Mouse (Mus musculus) yolk sac, embryonic 10.5 days (tissue): Measurements from ENCODE around the gene Lyzl6.

Experiments used
- DNase-seq: peaks from one replicate; pipeline ENCODE4 v3.0.0-alpha.2; 2017; ENCODE audit warnings: low spot score

Lyzl6 gene

GRCm38 (mm10) chr11:103638790-103639189 is at the start of gene Lyzl6:
Lyzl6 (minus strand) TSS chr11:103638890.
- no peak for DNase-seq

GRCm38 (mm10) chr11:103686706-103687105 is 48.0 kb upstream of the Lyzl6 start:
- no peak for DNase-seq

DNA sequence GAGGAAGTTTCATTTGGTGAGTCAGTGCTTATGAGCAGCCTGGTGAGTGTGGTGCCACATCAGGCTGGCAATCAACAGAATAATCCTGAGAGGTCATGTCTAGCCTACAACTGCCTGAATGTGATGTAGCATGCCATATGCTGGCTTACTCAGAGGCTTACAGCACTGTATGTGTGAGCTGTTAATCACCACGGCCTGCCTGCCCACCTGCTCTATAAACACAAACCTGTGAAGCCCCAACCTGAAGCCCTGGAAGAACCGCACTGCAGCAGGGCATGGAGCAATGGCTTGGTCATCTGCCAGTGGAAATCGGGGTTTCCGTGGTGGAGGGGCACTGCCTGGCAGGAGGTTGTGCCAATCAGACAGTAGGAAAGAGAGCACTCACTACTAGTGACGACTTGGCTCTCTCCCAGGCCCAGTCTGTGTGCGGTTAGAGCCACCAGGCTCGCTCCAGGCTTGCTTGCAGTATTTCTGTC is 46.6 kb upstream of the Lyzl6 start:
- no peak for DNase-seq

DNA sequence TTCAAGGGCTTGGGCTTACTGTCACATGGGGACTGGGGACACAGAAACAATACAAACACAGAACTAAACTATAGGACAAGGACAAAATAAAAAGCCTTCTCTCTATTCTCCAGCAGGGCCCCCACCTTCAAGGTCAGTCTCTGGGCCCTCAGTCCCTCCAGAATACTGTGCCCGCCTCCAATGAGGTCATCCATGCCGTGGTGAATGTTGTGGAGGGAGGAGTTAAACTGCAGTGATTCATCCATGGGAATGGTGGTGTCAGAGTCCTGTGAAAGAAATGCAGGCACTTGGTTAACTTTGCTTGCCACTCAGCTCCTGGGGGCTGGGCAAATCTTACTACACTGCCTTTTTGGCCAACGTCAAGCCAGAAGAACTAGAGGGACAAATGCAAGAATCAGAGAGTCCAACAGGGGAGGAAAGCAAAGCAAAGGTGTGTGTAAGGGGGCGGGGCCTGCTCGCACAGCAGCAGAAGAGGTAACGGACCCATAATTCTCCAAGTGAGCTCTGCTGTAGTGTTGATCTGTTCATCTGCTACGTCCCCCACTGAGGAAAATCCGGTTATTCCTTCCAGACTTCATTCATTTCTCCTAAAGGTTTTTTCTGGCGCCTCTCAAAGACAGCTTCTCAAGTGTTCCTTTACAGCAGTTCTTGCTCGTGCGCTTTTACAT is 45.1 kb upstream of the Lyzl6 start:
- DNase-seq, result peak; percentile 46

- peak; percentile 25 for DNase-seq
Measured at GRCm38 (mm10) chr11:103677042-103677441, 38.4 kb upstream of the Lyzl6 start.

- peak; percentile 33 for DNase-seq
Measured at GRCm38 (mm10) chr11:103675556-103675955, 36.9 kb upstream of the Lyzl6 start.

- DNase-seq, result no peak
Measured at GRCm38 (mm10) chr11:103666907-103667426, 28.3 kb upstream of the Lyzl6 start.

DNA sequence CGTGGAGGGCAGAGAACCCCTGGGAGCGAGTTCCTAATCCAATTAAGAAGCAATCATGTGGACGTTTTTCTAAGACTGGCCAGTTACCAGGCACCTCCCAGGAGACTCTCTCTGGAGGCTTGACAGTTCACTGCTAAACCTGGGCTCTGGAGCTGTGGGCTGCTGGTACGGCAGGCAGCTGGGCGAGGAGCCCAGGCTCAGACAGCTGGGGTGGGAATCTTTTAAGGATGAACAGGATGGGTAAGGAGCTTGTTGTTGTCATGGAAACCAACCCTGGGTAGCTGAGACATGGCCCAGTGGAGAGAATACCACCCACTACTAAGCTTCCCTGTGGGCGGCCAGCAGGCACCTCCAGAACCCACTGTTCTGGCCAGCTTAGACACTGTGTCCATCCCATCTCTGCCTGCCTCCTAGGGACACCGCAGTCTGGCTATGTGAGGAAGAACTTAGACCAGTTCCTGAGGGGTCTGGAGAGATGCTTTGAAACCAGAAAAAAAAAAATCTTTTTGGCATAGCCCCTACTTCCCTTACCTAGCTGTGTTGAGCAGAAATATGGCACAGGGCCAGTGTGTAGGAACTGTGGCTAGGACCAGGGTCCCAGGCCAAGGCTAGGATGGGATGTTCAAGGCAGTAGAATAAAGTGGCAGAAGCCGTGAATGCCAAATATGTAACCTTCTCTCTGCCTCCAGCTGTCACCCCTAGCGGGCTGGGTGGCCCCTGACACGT is 27.7 kb upstream of the Lyzl6 start:
- no peak for DNase-seq

DNA sequence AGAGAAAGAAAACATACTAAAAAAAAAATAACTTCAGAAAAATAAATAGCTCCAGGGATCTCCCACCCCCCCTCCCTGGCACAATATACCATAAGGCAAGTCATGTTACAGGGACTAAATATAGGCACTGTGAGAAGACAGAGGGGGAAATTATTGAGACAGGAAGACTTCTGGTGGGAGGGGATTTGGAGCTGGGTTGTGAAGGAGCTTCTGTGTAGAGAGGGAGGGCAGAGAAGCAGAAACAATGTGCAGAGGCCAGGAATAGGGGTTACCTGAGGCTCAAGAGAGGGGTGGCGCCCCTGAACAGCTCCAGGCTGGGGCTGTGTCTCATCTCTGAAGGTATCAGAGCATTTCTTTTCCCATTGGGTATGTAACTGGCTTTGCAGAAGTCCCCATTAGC is 27.0 kb upstream of the Lyzl6 start:
- DNase-seq, result no peak

DNA sequence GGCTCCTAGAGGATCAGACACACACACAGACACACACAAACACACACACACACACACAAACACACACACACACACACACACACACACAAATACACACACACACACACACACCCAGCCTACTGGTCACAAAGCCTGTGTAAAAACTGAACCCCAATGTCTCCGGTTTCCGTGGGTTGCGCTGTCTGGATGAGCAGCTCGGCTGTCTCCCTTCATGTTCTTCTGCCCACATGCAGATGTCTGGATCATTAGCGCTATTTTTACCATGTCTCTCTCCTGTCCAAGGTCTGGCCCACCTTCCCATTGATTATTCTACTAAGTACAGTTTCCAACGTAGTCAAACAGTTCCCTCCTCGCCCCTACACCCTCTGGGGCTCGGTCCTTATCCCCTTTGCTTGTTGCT is 24.4 kb upstream of the Lyzl6 start:
- DNase-seq, result no peak

- no peak for DNase-seq
Measured at GRCm38 (mm10) chr11:103662546-103662945, 23.9 kb upstream of the Lyzl6 start.

GRCm38 (mm10) chr11:103661863-103662262 is 23.2 kb upstream of the Lyzl6 start:
- DNase-seq, result no peak

- no peak for DNase-seq
Measured at GRCm38 (mm10) chr11:103658189-103658588, 19.5 kb upstream of the Lyzl6 start.

GRCm38 (mm10) chr11:103656520-103656919 is 17.8 kb upstream of the Lyzl6 start:
- peak; percentile 40 for DNase-seq

- DNase-seq, result no peak
Measured at GRCm38 (mm10) chr11:103653359-103653965, 14.8 kb upstream of the Lyzl6 start.

DNA sequence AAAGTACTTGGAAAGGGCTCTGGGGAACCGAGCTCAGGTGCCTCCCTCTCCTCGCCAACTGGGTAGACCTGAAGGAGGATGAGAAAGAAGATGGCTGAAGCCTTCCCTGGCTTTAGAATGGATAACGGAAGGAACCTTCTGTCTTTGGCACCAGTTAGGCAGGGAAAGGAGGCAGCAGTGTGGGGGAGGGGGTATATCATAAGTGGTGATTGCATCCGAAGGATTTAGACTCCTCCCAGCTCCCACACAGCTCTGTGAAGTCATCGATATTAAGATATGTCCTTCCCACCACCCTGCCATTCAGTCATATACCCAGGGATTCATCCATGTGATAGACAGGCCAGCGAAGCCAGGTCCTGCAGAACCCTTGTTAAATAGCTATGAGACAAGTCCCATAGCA is 12.7 kb upstream of the Lyzl6 start:
- no peak for DNase-seq

DNA sequence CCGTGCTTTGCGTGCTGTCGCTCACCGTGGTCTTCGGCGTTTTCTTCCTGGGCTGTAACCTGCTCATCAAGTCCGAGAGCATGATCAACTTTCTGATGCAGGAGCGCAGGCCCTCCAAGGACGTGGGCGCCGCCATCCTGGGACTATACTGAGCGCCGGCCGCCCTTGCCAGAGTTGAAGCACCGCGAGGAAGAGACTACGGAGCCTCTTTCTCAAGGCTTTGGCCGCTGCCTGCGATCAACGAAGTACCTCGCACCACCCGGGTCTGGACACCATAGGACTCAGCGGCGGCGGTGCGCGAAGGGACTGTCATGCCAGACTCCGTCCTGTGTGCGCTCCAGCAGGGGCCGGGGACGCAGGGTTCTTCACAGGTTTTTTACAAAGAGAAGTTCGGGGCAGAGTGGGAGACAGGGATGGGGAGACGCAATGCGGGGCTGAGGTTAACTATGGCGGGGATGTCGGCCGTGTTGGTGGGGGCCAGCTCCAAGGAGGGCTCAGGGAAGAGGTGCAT is 11.3 kb upstream of the Lyzl6 start:
- no peak for DNase-seq

- no peak for DNase-seq
Measured at GRCm38 (mm10) chr11:103649301-103649982, 10.8 kb upstream of the Lyzl6 start, which contains the start of gene Rprml. Rprml (plus strand) TSS chr11:103649570.

DNA sequence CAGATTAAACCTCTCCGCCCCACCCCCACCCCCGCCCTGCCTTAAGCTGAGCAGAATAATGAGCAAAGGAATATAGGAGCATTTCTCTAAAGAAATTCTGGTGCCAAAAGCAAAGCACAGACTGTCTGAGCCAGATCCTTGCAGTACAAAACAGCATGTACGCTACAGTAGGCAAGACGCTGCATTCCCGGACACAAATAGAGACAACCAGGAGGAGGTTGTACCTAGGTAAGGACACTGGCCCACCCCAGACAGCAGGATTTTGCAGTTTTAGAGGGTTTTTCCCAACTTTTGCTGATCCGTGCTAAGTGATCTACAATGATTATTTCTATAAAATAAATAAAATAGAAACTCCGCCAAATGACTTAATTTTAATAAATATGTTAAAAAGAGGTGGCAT is 10.0 kb upstream of the Lyzl6 start:
- DNase-seq, result no peak

GRCm38 (mm10) chr11:103647921-103648620 is 9.4 kb upstream of the Lyzl6 start:
- no peak for DNase-seq

- no peak for DNase-seq
Measured at GRCm38 (mm10) chr11:103646301-103646700, 7.6 kb upstream of the Lyzl6 start.
